Mouse (Mus musculus) C2C12 (cell line): Measurements from ENCODE around the gene Slc6a6.

ENCODE experiments used
- CTCF ChIP-seq: IDR thresholded peaks from one replicate; pipeline ENCODE4 v1.5.1; 2011; ENCODE audit not compliant: control insufficient read depth, insufficient read depth, insufficient read length
- MAX ChIP-seq: IDR thresholded peaks from one replicate; pipeline ENCODE4 v1.6.1; 2011; ENCODE audit warnings: mild to moderate bottlenecking, control low read depth

DNA sequence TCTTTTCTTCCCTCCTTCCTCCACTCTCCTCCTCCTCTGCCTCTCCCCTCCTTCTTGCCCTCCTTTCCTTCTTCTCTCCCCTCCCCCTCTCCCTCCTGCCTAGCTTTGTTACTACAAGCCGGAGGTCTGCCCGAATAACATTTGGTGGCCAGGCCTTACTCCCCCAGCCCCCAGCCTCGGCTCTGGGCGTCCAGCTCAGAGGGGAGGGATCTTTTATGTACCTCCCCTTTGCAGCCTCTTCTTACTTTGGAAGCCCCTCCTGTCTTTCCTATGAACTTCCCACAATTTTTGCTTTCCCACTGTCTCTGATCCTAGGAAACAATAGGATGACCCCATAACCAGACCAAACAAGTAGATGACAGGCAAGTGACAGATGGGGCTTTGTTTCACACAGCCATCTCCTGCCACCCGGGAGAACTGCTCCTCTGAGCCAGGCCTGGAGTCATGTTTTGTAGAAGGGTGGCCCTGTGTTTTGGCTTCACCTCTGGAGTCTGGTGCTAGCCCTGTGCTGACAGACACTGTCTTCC lies 29.6 kb downstream of the Slc6a6 start:
- TF ChIP-seq CTCF: no peak
- TF ChIP-seq MAX: no peak
